In genomic region chr7:75591961-75592360, GRCm38 (mm10) we compare ENCODE assay signal across 35 mouse cellular contexts.
"Had no signal": no experiment of that assay in that cellular context is flagged by ENCODE, and none has a peak within 500 bp of the region (broad histone marks: within the 10 kb centered on the region; RNA-seq: fewer than 3 reads in every experiment).

No protein-coding gene starts in this region.

- DNase-seq: heart, adult 2 months; heart, postnatal 10 days; heart, postnatal 14 days; heart, postnatal 36 days; heart, postnatal 4 days; kidney, adult 11 months; kidney, adult 18-20 months; kidney, adult 2 months; kidney, adult 8-10 months; kidney, adult 9 months; kidney, postnatal 10 days; kidney, postnatal 14 days; kidney, postnatal 25 days; kidney, postnatal 36 days; kidney, postnatal 4 days; layer of hippocampus, adult 9-11 months had no signal

- H3K9me3 ChIP-seq: heart, embryonic 10.5 days; heart, embryonic 12.5 days; heart, embryonic 13.5 days; heart, embryonic 15.5 days; hindbrain, embryonic 10.5 days; hindbrain, embryonic 12.5 days; hindbrain, embryonic 13.5 days; hindbrain, embryonic 15.5 days; intestine, embryonic 15.5 days; kidney, embryonic 15.5 days had no signal

- H3K36me3 ChIP-seq: hindbrain, embryonic 12.5 days; hindbrain, embryonic 13.5 days; hindbrain, embryonic 15.5 days had no signal

- H3K9ac ChIP-seq: heart, embryonic 12.5 days; heart, embryonic 13.5 days; heart, embryonic 15.5 days; hindbrain, embryonic 12.5 days; hindbrain, embryonic 13.5 days; hindbrain, embryonic 14.5 days; hindbrain, embryonic 15.5 days; intestine, embryonic 15.5 days; kidney, embryonic 15.5 days had no signal

- H3K4me3 ChIP-seq: heart, adult 2 months; heart, embryonic 10.5 days; heart, embryonic 12.5 days; heart, embryonic 13.5 days; heart, embryonic 15.5 days; hindbrain, embryonic 10.5 days; hindbrain, embryonic 12.5 days; hindbrain, embryonic 13.5 days; hindbrain, embryonic 15.5 days; intestine, embryonic 15.5 days; kidney, embryonic 15.5 days; layer of hippocampus, adult 2 months had no signal

- ATAC-seq: hindbrain, embryonic 16.5 days; hindbrain, postnatal 0 days; inflammation-experienced regulatory T-cells, adult 6 months; intestine, embryonic 15.5 days; intestine, embryonic 16.5 days; intestine, postnatal 0 days had no signal

- H3K4me1 ChIP-seq: hindbrain, embryonic 10.5 days; hindbrain, embryonic 12.5 days; hindbrain, embryonic 13.5 days; hindbrain, embryonic 15.5 days; intestine, embryonic 15.5 days; kidney, embryonic 15.5 days had no signal

- H3K4me2 ChIP-seq: heart, embryonic 11.5 days; heart, embryonic 12.5 days; heart, embryonic 13.5 days; heart, embryonic 15.5 days; hindbrain, embryonic 12.5 days; hindbrain, embryonic 13.5 days; hindbrain, embryonic 14.5 days; hindbrain, embryonic 15.5 days; intestine, embryonic 15.5 days; kidney, embryonic 15.5 days had no signal

- H3K27me3 ChIP-seq: heart, embryonic 12.5 days; heart, embryonic 13.5 days; heart, embryonic 15.5 days; hindbrain, embryonic 12.5 days; hindbrain, embryonic 13.5 days; hindbrain, embryonic 15.5 days; intestine, embryonic 15.5 days; kidney, embryonic 15.5 days had no signal

- H3K27ac ChIP-seq: heart, adult 2 months; heart, embryonic 10.5 days; heart, embryonic 13.5 days; heart, embryonic 15.5 days; hindbrain, embryonic 10.5 days; hindbrain, embryonic 12.5 days; hindbrain, embryonic 13.5 days; hindbrain, embryonic 14.5 days; hindbrain, embryonic 15.5 days; hindbrain, postnatal 0 days; intestine, embryonic 15.5 days; kidney, embryonic 15.5 days; kidney, postnatal 0 days; layer of hippocampus, adult 2 months had no signal
